Mouse (Mus musculus) forelimb bud, embryonic 11.5 days (tissue): ENCODE measurements around the gene Olfr155.
A peak's percentile ranks its signal among the peaks of the same experiment; 100 is the strongest.

Source experiments
- DNase-seq: peaks from one replicate; pipeline ENCODE4 v3.0.0-alpha.2; 2012; ENCODE audit warnings: low read depth, low spot score

Gene Olfr155

DNA sequence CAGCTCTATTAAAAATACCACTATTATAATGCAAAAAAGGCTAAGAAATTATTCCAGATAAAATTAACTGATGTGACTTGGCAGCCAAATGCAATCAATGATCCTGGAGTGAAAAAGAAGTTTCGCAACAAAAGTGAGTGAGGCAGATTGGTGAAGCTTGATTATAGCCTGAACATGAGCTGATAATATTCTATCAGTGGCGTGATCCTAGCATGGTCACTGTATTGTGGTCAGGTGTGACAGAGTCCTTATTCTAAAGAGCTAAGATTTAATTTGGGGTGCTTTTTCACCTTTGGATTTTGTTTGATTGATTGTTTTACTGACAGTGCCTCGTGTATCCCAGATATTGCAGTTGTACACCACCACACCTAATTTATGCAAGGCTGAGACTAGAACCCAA, 39.9 kb downstream of the Olfr155 start:
- DNase-seq = no peak

DNA sequence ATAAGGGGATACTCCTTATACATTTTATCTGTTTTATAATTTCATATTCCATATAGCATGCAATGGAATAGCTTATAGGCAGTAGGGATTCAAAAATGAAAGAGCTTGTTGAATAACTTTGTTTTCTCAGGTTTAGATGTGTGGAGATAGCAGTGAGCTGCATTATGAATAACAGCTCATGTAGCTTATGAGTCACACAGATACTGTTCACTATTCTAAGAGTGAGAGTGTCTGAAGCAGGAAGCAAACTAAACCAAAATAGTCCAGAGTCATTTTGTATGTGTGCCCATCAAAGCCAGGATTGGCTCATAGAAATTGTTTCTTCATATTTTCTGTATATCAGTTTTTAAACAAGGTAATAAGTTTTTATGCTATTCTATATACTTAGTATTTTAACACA, 45.8 kb downstream of the Olfr155 start:
- DNase-seq = no peak

DNA sequence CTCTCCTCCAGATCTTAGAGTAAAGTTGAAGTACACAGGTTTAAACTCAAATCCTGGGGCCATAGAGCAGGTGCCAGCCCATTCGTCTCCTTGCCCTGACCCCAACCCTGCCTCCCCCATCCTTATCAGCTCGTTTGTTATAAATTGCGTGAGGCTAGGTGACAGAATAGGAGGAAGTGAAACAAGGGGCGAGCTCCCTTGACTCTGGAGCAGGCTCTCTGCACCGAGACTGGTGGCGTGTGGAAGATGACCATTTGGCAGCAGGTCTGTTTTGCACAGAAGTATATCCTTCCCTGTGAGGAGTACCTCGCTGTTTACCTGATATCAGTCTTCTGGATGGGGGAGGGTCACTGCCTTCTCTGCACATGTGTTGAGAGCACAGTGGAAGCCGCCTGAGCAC, 47.8 kb downstream of the Olfr155 start:
- DNase-seq = no peak

DNA sequence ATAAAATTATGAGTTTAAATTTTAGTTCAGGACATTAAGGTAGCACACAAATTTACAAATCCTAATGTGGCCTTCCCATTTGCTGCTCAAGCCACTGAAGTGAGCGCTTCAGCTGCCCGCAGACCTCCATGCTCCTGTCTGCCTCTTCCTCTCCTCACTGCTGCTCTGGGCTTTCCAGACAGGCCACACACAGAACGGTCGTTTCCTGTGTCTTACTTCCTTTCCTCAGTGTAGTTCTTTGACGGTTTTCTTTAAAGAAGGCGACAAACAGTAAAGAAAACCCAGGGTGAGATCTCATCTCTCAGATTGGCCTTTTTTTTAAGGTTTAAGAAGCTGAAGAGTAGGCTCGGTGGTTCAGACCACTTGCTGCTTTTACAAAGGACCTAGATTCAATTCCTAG, 52.3 kb downstream of the Olfr155 start:
- DNase-seq = no peak

DNA sequence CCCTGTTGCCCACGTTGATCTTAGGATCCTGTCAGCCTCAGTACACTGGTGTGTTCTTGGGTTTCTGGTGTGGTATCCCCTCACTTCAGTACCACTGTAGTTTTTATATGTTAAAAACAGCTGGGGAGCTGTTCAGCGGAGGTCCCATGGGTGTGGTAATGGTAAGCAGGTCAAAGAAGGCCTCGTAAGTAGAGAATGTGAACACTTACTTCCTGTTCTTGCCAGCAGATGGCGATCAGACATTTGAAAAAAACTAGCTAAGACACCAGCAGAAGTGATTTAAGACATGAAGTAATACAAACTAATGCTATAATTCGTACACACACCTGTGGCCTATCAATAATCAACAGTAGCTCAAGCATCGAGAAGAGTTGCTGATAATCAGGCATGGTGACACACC, 55.1 kb downstream of the Olfr155 start:
- DNase-seq = peak; percentile 63
